Mouse (Mus musculus): Measurements from ENCODE around the gene Tssc4. TPM values are rescaled to one million over a fixed set of nuclear protein-coding genes. Genes with fewer than 3 reads are reported as not detected.
A peak's percentile ranks its signal among the peaks of the same experiment; 100 is the strongest.

Gene Tssc4
- polyA plus RNA-seq, 1 experiment, result 157 TPM

- Histone ChIP-seq H3K36me3 (ENCODE audit: control insufficient read depth, insufficient read depth, low read length) (no peaks in the 10 kb centered on the region), H3K27me3 (ENCODE audit: control insufficient read depth, insufficient read depth, low read length) (no peaks in the 10 kb centered on the region), H3K4me1 (replicated peaks; ENCODE audit: control insufficient read depth, insufficient read depth, low read length) (peaks cover 40% of the 10 kb centered on the region), H3K27ac (ENCODE audit: control insufficient read depth, insufficient read depth, low read length) (no peak overlapping the region), H3K4me3 (ENCODE audit: control insufficient read depth, insufficient read depth, low read length) (no peak overlapping the region)
- no peak for DNase-seq
- TF ChIP-seq POLR2A (IDR thresholded peaks at IDR 0.05; ENCODE audit: control insufficient read depth, extremely low read depth, insufficient read depth, low read length, poor library complexity) (no peak), CTCF (IDR thresholded peaks at IDR 0.05; ENCODE audit: borderline replicate concordance, control insufficient read depth, extremely low read depth, insufficient read depth, low read length, poor library complexity) (no peak)
- WGBS, result 33% methylated on average over 11 of the region's 11 CpGs
These were observed 13.4 kb upstream of the Tssc4 start for GRCm38 (mm10) chr7:143055499-143056186.

- no peak for DNase-seq
- H3K27ac ChIP-seq (ENCODE audit: control insufficient read depth, insufficient read depth, low read length), result no peak overlapping the region
- 73% methylated on average over 5 of the region's 5 CpGs for WGBS
- TF ChIP-seq POLR2A (IDR thresholded peaks at IDR 0.05; ENCODE audit: control insufficient read depth, extremely low read depth, insufficient read depth, low read length, poor library complexity) (no peak), CTCF (IDR thresholded peaks at IDR 0.05; ENCODE audit: borderline replicate concordance, control insufficient read depth, extremely low read depth, insufficient read depth, low read length, poor library complexity) (no peak)
- no peak overlapping the region for H3K4me3 ChIP-seq (ENCODE audit: control insufficient read depth, insufficient read depth, low read length)
- H3K27me3 ChIP-seq (ENCODE audit: control insufficient read depth, insufficient read depth, low read length), result no peaks in the 10 kb centered on the region
- H3K36me3 ChIP-seq (ENCODE audit: control insufficient read depth, insufficient read depth, low read length), result no peaks in the 10 kb centered on the region
- H3K4me1 ChIP-seq (replicated peaks; ENCODE audit: control insufficient read depth, insufficient read depth, low read length), result peaks cover 40% of the 10 kb centered on the region
These were observed 12.0 kb upstream of the Tssc4 start for GRCm38 (mm10) chr7:143057023-143057422.

- Histone ChIP-seq H3K36me3 (ENCODE audit: control insufficient read depth, insufficient read depth, low read length) (peaks cover 4% of the 10 kb centered on the region), H3K4me3 (ENCODE audit: control insufficient read depth, insufficient read depth, low read length) (no peak overlapping the region), H3K27ac (ENCODE audit: control insufficient read depth, insufficient read depth, low read length) (no peak overlapping the region; the same call in 1 of the 2 replicates), H3K4me1 (replicated peaks; ENCODE audit: control insufficient read depth, insufficient read depth, low read length) (peaks cover 37% of the 10 kb centered on the region), H3K27me3 (ENCODE audit: control insufficient read depth, insufficient read depth, low read length) (no peaks in the 10 kb centered on the region)
- TF ChIP-seq CTCF (IDR thresholded peaks at IDR 0.05; ENCODE audit: borderline replicate concordance, control insufficient read depth, extremely low read depth, insufficient read depth, low read length, poor library complexity), result no peak
- no peak for TF ChIP-seq POLR2A (IDR thresholded peaks at IDR 0.05; ENCODE audit: control insufficient read depth, extremely low read depth, insufficient read depth, low read length, poor library complexity)
- WGBS, result 83% methylated on average over 9 of the region's 9 CpGs
- no peak for DNase-seq
These were observed 11.3 kb upstream of the Tssc4 start for GRCm38 (mm10) chr7:143057667-143058220.

GRCm38 (mm10) chr7:143058221-143058697 lies 10.8 kb upstream of the Tssc4 start:
- Histone ChIP-seq H3K4me3 (ENCODE audit: control insufficient read depth, insufficient read depth, low read length) (no peak overlapping the region), H3K4me1 (replicated peaks; ENCODE audit: control insufficient read depth, insufficient read depth, low read length) (peaks cover 37% of the 10 kb centered on the region), H3K36me3 (ENCODE audit: control insufficient read depth, insufficient read depth, low read length) (peaks cover 9% of the 10 kb centered on the region), H3K27ac (ENCODE audit: control insufficient read depth, insufficient read depth, low read length) (peak overlapping the region; percentile 12; the same call in 1 of the 2 replicates), H3K27me3 (ENCODE audit: control insufficient read depth, insufficient read depth, low read length) (no peaks in the 10 kb centered on the region)
- no peak for DNase-seq
- WGBS, result 42% methylated on average over 5 of the region's 5 CpGs
- no peak for TF ChIP-seq POLR2A (IDR thresholded peaks at IDR 0.05; ENCODE audit: control insufficient read depth, extremely low read depth, insufficient read depth, low read length, poor library complexity)
- no peak for TF ChIP-seq CTCF (IDR thresholded peaks at IDR 0.05; ENCODE audit: borderline replicate concordance, control insufficient read depth, extremely low read depth, insufficient read depth, low read length, poor library complexity)

- H3K36me3 ChIP-seq (ENCODE audit: control insufficient read depth, insufficient read depth, low read length), result peaks cover 13% of the 10 kb centered on the region
- H3K4me3 ChIP-seq (ENCODE audit: control insufficient read depth, insufficient read depth, low read length), result no peak overlapping the region
- DNase-seq, result no peak
- peaks cover 29% of the 10 kb centered on the region for H3K4me1 ChIP-seq (replicated peaks; ENCODE audit: control insufficient read depth, insufficient read depth, low read length)
- TF ChIP-seq CTCF (IDR thresholded peaks at IDR 0.05; ENCODE audit: borderline replicate concordance, control insufficient read depth, extremely low read depth, insufficient read depth, low read length, poor library complexity), result no peak
- no peak for TF ChIP-seq POLR2A (IDR thresholded peaks at IDR 0.05; ENCODE audit: control insufficient read depth, extremely low read depth, insufficient read depth, low read length, poor library complexity)
- no peaks in the 10 kb centered on the region for H3K27me3 ChIP-seq (ENCODE audit: control insufficient read depth, insufficient read depth, low read length)
- WGBS, result 50% methylated on average over 5 of the region's 5 CpGs
- H3K27ac ChIP-seq (ENCODE audit: control insufficient read depth, insufficient read depth, low read length), result no peak overlapping the region
These were observed 9.7 kb upstream of the Tssc4 start for GRCm38 (mm10) chr7:143059202-143059870.

- Histone ChIP-seq H3K27me3 (ENCODE audit: control insufficient read depth, insufficient read depth, low read length) (no peaks in the 10 kb centered on the region), H3K4me3 (ENCODE audit: control insufficient read depth, insufficient read depth, low read length) (no peak overlapping the region), H3K27ac (ENCODE audit: control insufficient read depth, insufficient read depth, low read length) (no peak overlapping the region), H3K4me1 (replicated peaks; ENCODE audit: control insufficient read depth, insufficient read depth, low read length) (peaks cover 17% of the 10 kb centered on the region), H3K36me3 (ENCODE audit: control insufficient read depth, insufficient read depth, low read length) (peaks cover 16% of the 10 kb centered on the region)
- no peak for DNase-seq
- TF ChIP-seq POLR2A (IDR thresholded peaks at IDR 0.05; ENCODE audit: control insufficient read depth, extremely low read depth, insufficient read depth, low read length, poor library complexity) (no peak), CTCF (IDR thresholded peaks at IDR 0.05; ENCODE audit: borderline replicate concordance, control insufficient read depth, extremely low read depth, insufficient read depth, low read length, poor library complexity) (no peak)
- 80% methylated on average over 2 of the region's 2 CpGs for WGBS
These were observed 6.3 kb upstream of the Tssc4 start for GRCm38 (mm10) chr7:143062704-143063103.
